Mouse (Mus musculus) liver, postnatal 0 days (tissue): Measurements from ENCODE around the gene Lrrc4b. TPM values are rescaled to one million over a fixed set of nuclear protein-coding genes. Genes with fewer than 3 reads are reported as not detected.

ENCODE experiments used
- ATAC-seq: fragments of 200-750 bp; cut with Nextera tagmentation; 2 replicates; pipeline ENCODE4 v1.8.0; 2017; ENCODE audit warnings: mild to moderate bottlenecking, moderate library complexity
- DNase-seq: peaks from one replicate; pipeline ENCODE4 v3.0.0-alpha.2; 2016
- H3K27ac ChIP-seq: fragments of 300-500 bp; sonication (generic); 2 replicates; pipeline ENCODE4 v1.5.1; 2014; ENCODE audit warnings: antibody characterized with exemption, moderate library complexity, mild to moderate bottlenecking, low read depth
- H3K27me3 ChIP-seq: fragments of 300-500 bp; sonication (generic); 2 replicates; pipeline ENCODE4 v1.6.1; 2014; ENCODE audit warnings: low read length, control low read depth, mixed read lengths; ENCODE audit not compliant: insufficient read depth
- H3K36me3 ChIP-seq: fragments of 300-500 bp; sonication (generic); replicated peaks from 2 replicates; pipeline ENCODE4 v1.6.1; 2014; ENCODE audit warnings: mild to moderate bottlenecking, control low read depth, low read length, moderate library complexity, mixed read lengths; ENCODE audit not compliant: insufficient read depth
- H3K4me1 ChIP-seq: fragments of 300-500 bp; sonication (generic); 2 replicates; pipeline ENCODE4 v1.6.1; 2014; ENCODE audit warnings: antibody characterized with exemption, mild to moderate bottlenecking, control low read depth; ENCODE audit not compliant: insufficient read depth
- H3K4me2 ChIP-seq: fragments of 300-500 bp; sonication (generic); 2 replicates; pipeline ENCODE4 v1.6.1; 2014; ENCODE audit warnings: low read depth, mild to moderate bottlenecking, low read length, moderate library complexity, mixed read lengths
- H3K4me3 ChIP-seq: fragments of 300-500 bp; sonication (generic); 2 replicates; pipeline ENCODE4 v1.5.1; 2014; ENCODE audit warnings: low read depth, low read length
- H3K9ac ChIP-seq: fragments of 300-500 bp; sonication (generic); replicated peaks from 2 replicates; pipeline ENCODE4 v1.6.1; 2014; ENCODE audit warnings: mild to moderate bottlenecking, moderate library complexity
- H3K9me3 ChIP-seq: fragments of 300-500 bp; sonication (generic); 2 replicates; pipeline ENCODE4 v1.6.1; 2016; ENCODE audit warnings: mild to moderate bottlenecking, control low read depth, low read length, mixed read lengths
- CTCF ChIP-seq: sonication (generic); IDR thresholded peaks from 2 replicates; pipeline ENCODE4 v1.5.1; 2016; ENCODE audit warnings: antibody characterized with exemption, low read depth
- EP300 ChIP-seq: IDR thresholded peaks from 2 replicates; pipeline ENCODE4 v1.6.1; 2016; ENCODE audit warnings: antibody characterized with exemption, low read depth, mild to moderate bottlenecking
- WGBS: fragments of 180-500 bp; shearing (Covaris S2); extraction: QIAGEN DNeasy Blood & Tissue Kit; methylation state at CpG from one replicate; pipeline ENCODE4 v1.1.7; 2014; ENCODE audit not compliant: insufficient replicate concordance; 5-methylcytosine and 5-hydroxymethylcytosine counted together
- polyA plus RNA-seq: library from polyadenylated mRNA; unstranded; fragments of >200 nt; fragmentation: Nextera tagmentation; extraction: Ambion mirVana; gene quantifications from 2 replicates; pipeline ENCODE4 v1.2.1, GENCODE M21; 2015

Lrrc4b gene
- polyA plus RNA-seq, 1 experiment from 2014 or later: not detected

DNA sequence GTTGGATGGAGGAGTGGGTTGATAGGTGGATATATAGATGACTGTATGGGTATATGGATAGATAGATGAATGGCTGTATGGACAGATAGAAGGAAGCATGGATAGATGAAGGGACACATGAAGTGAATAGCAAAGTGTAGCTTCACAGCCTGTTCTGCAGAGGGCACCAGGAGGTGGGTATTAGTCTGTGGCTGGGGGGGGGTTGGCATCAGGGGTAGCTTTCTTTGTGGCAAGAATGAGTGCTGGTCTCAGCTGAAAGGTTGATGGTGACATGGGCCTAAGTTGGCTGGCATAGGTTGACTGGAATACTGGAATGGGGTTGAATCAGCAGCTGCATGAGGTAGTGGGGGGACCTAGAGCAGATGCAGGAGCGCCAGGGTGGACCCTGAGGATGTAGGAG lies 12.4 kb downstream of the Lrrc4b start:
- no peak overlapping the region for H3K9ac ChIP-seq
- no peaks in the 10 kb centered on the region for H3K9me3 ChIP-seq
- no peaks in the 10 kb centered on the region for H3K4me1 ChIP-seq
- no CpG with 5 or more reads among the region's 1 CpGs for WGBS
- H3K27me3 ChIP-seq: peaks cover 73% of the 10 kb centered on the region
- no peak overlapping the region for H3K4me2 ChIP-seq
- no peaks in the 10 kb centered on the region for H3K36me3 ChIP-seq
- TF ChIP-seq EP300 (no peak), CTCF (no peak)
- H3K27ac ChIP-seq: no peak overlapping the region
- no peak for DNase-seq
- no peak overlapping the region for H3K4me3 ChIP-seq
- ATAC-seq: no peak

DNA sequence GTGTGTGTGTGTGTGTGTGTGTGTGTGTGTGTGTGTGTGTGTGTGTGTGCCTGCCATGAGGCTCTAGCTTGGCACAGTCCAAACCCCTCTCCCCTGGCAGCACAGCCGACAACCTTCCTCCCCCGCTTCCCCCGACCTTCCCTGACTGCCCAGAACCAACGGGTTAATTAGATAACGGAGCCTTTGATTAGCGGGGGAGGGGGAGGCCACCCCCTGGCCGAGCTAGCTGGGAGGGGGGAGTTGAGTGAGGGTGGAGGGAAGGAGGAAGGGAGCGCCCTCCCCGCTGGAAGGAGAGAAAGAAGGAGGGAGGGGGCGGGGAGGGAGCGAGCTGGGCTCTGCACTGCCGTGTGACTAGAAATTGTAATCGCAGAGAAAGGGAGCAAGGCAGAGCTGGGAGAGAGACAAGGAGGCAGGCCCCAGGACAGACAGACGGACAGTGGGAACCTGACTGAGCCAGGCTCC lies 12.9 kb downstream of the Lrrc4b start:
- no peak overlapping the region for H3K4me3 ChIP-seq
- H3K9ac ChIP-seq: no peak overlapping the region
- WGBS: under 1% methylated on average over 10 of the region's 14 CpGs
- H3K36me3 ChIP-seq: no peaks in the 10 kb centered on the region
- H3K4me1 ChIP-seq: no peaks in the 10 kb centered on the region
- H3K4me2 ChIP-seq: no peak overlapping the region
- DNase-seq (no peak), ATAC-seq (no peak)
- H3K9me3 ChIP-seq: no peaks in the 10 kb centered on the region
- peaks cover 77% of the 10 kb centered on the region for H3K27me3 ChIP-seq
- TF ChIP-seq EP300: no peak
- no peak for TF ChIP-seq CTCF
- H3K27ac ChIP-seq: no peak overlapping the region

DNA sequence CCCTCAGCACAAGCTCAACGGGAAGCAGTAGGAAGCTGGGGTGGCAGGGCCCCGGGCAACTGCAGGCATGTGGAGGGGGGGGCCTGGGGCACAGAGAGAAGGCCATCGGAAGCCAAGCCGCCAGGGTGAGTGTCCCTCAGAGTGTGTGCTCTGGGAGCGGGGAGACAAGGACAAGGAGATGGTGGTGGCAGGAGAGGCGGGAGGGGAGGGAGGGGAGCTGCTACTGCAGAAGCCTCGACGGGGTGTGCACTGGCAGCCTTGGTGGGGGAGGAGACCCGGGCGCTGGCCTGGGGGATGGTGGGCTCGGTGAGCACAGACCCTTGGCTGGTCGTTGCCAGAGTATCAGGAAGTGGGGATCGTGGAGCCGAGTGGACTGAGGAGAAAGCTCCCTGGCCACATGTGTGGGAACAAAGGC lies 13.6 kb downstream of the Lrrc4b start:
- Histone ChIP-seq H3K9ac (no peak overlapping the region), H3K36me3 (no peaks in the 10 kb centered on the region), H3K4me1 (no peaks in the 10 kb centered on the region), H3K4me3 (no peak overlapping the region), H3K9me3 (no peaks in the 10 kb centered on the region), H3K4me2 (no peak overlapping the region), H3K27ac (no peak overlapping the region), H3K27me3 (peaks cover 77% of the 10 kb centered on the region)
- no peak for ATAC-seq
- no peak for DNase-seq
- 0% methylated on average over 7 of the region's 14 CpGs for WGBS
- TF ChIP-seq CTCF: no peak
- no peak for TF ChIP-seq EP300

DNA sequence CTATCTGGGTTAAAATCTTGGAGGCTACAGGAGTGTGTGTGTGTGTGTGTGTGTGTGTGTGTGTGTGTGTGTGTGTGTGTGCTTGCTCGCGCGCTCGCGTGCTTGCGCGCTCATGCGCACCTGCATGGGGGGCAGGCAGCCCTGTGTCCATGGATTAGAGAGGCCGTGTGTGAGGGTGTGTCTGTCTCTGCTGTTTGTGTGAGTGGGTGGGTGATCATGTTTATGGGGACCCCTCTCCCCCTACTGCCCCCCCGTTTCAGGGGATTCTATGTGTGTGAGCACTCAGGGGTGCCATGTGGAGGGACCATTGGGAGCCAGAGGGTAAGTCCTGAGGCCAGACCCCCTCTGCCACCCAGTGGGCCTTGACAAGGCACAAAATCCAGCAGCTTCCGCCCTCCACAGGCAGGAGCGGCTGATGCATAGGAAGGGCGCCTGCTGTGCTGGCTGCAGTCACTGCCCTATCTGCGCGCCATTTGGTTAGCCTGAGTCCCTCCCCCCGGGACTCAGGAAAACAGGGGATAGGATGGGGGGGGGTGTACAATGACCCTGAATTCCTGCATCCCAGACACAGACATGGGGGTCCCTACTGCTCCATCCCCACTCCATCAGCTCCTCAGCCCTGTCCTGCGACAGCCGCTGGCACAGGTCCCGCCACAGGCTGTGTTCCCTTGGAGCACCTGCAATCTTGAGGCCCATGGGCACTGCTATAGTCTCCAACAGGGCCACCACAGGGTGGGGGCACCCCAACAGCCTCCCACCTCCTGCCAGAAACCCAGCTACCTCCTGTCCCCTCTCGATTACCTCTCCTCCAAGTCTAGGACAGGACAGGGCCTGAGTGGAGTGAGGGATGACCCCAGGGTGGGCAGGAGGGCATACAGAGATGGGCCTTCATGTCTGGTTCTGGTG lies 14.7 kb downstream of the Lrrc4b start:
- no peak for TF ChIP-seq EP300
- no peak for TF ChIP-seq CTCF
- Histone ChIP-seq H3K9me3 (no peaks in the 10 kb centered on the region), H3K27me3 (peaks cover 70% of the 10 kb centered on the region), H3K36me3 (no peaks in the 10 kb centered on the region), H3K4me2 (no peak overlapping the region), H3K27ac (no peak overlapping the region), H3K4me3 (no peak overlapping the region), H3K4me1 (no peaks in the 10 kb centered on the region), H3K9ac (no peak overlapping the region)
- WGBS: 11% methylated on average over 20 of the region's 20 CpGs
- ATAC-seq (no peak), DNase-seq (no peak)

DNA sequence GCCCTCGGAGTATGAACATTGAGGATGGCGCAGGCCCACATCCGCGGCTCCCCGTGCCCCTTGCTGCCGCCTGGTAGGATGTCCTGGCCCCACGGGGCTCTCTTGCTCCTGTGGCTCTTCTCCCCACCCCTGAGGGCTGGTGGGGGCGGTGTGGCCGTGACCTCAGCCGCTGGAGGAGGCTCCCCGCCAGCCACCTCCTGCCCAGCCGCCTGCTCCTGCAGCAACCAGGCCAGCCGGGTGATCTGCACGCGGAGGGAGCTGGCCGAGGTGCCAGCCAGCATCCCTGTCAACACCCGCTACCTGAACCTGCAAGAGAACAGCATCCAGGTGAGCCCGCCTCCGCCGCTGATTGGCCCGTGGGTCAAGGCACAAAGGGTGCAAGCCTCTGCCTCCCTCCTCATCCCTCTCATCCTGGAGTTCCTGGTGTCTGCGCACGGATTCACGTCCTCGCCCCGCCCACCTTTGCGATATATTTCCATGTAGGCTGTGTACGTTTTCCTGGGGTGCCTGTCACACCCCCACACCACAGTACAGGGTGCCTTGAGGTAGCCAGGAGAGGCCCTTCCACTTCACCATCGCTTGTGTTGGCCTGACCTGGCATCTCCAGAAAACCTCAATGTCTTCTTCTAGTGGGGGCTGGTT lies 16.2 kb downstream of the Lrrc4b start:
- ATAC-seq: no peak

DNA sequence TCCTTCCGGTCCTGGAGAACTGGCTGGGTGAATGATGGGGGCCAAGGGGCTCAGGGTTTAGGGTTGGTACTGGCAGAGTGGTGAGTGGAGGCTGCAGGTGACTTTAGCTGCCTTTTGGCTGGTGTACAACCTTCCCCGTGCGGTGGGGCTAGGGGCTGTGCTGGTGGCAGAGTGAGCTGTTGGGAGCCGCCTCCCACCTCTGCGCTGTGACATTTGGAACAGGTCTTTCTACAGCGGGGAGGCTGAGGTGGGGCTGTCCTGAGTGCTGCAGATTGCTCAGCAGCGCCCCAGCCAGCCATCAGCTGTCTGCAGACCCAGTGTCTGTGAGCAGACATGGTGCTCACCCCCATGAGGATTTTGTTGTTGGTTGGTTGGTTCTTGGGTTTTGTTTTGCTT lies 16.7 kb downstream of the Lrrc4b start:
- 7% methylated on average over 7 of the region's 7 CpGs for WGBS
- H3K9ac ChIP-seq: no peak overlapping the region
- H3K4me2 ChIP-seq: no peak overlapping the region
- H3K27ac ChIP-seq: no peak overlapping the region
- no peak overlapping the region for H3K4me3 ChIP-seq
- no peak for DNase-seq
- peaks cover 56% of the 10 kb centered on the region for H3K27me3 ChIP-seq
- no peak for ATAC-seq
- TF ChIP-seq EP300 (no peak), CTCF (no peak)
- no peaks in the 10 kb centered on the region for H3K9me3 ChIP-seq
- H3K36me3 ChIP-seq: no peaks in the 10 kb centered on the region
- no peaks in the 10 kb centered on the region for H3K4me1 ChIP-seq

More for the DNA sequence above, 16.2 kb downstream of the Lrrc4b start:
- Histone ChIP-seq H3K4me3 (no peak overlapping the region), H3K4me1 (no peaks in the 10 kb centered on the region), H3K9ac (no peak overlapping the region), H3K27me3 (peaks cover 61% of the 10 kb centered on the region), H3K4me2 (no peak overlapping the region), H3K9me3 (no peaks in the 10 kb centered on the region), H3K27ac (no peak overlapping the region), H3K36me3 (no peaks in the 10 kb centered on the region)
- no peak for DNase-seq
- TF ChIP-seq EP300 (no peak), CTCF (no peak)
- 8% methylated on average over 26 of the region's 29 CpGs for WGBS
